Mouse (Mus musculus) heart, postnatal 0 days (tissue): ENCODE data around the gene Gm20696. TPM values are rescaled to one million over a fixed set of nuclear protein-coding genes. Genes with fewer than 3 reads are reported as not detected.

Source experiments
- ATAC-seq: fragments of 200-750 bp; cut with Nextera tagmentation; 2 replicates; pipeline ENCODE4 v1.8.0; 2017; ENCODE audit warnings: low read depth, moderate number of reproducible peaks, moderate library complexity; ENCODE audit not compliant: insufficient read depth
- DNase-seq: peaks from one replicate; pipeline ENCODE4 v3.0.0-alpha.2; 2016; ENCODE audit warnings: low spot score
- H3K27ac ChIP-seq: fragments of 300-500 bp; sonication (generic); 2 replicates; pipeline ENCODE4 v1.5.1; 2014; ENCODE audit warnings: low read depth, mild to moderate bottlenecking
- H3K27me3 ChIP-seq: fragments of 300-500 bp; sonication (generic); 2 replicates; pipeline ENCODE4 v1.6.1; 2014; ENCODE audit warnings: low read length, mixed read lengths; ENCODE audit not compliant: control insufficient read depth, insufficient read depth
- H3K36me3 ChIP-seq: fragments of 300-500 bp; sonication (generic); replicated peaks from 2 replicates; pipeline ENCODE4 v1.6.1; 2014; ENCODE audit warnings: low read length, mixed read lengths; ENCODE audit not compliant: control insufficient read depth, insufficient read depth
- H3K4me1 ChIP-seq: fragments of 300-500 bp; sonication (generic); 2 replicates; pipeline ENCODE4 v1.6.1; 2014; ENCODE audit warnings: antibody characterized with exemption; ENCODE audit not compliant: control insufficient read depth, insufficient read depth
- H3K4me2 ChIP-seq: fragments of 300-500 bp; sonication (generic); 2 replicates; pipeline ENCODE4 v1.6.1; 2014; ENCODE audit warnings: low read depth, mild to moderate bottlenecking, low read length, moderate library complexity
- H3K4me3 ChIP-seq: fragments of 300-500 bp; sonication (generic); 2 replicates; pipeline ENCODE4 v1.5.1; 2014; ENCODE audit warnings: low read depth, low read length
- H3K9ac ChIP-seq: fragments of 300-500 bp; sonication (generic); replicated peaks from 2 replicates; pipeline ENCODE4 v1.6.1; 2014; ENCODE audit warnings: low read depth, low read length, mixed read lengths
- H3K9me3 ChIP-seq: fragments of 300-500 bp; sonication (generic); replicated peaks from 2 replicates; pipeline ENCODE4 v1.6.1; 2016; ENCODE audit warnings: low read length; ENCODE audit not compliant: control insufficient read depth
- CTCF ChIP-seq: IDR thresholded peaks from 2 replicates; pipeline ENCODE4 v1.5.1; 2016; ENCODE audit warnings: antibody characterized with exemption, control low read depth, low read depth
- EP300 ChIP-seq: IDR thresholded peaks from 2 replicates; pipeline ENCODE4 v1.6.1; 2016; ENCODE audit warnings: antibody characterized with exemption, low read depth
- WGBS: fragments of 180-500 bp; shearing (Covaris S2); extraction: QIAGEN DNeasy Blood & Tissue Kit; methylation state at CpG from one replicate; pipeline ENCODE4 v1.1.7; 2014; 5-methylcytosine and 5-hydroxymethylcytosine counted together
- polyA plus RNA-seq: library from polyadenylated mRNA; unstranded; fragments of >200 nt; fragmentation: Nextera tagmentation; extraction: Ambion mirVana; gene quantifications from 2 replicates; pipeline ENCODE4 v1.2.1, GENCODE M21; 2015
- total RNA-seq: library from RNA; depleted of rRNA; stranded (reverse); fragments of >200 nt; gene quantifications from 2 replicates; pipeline ENCODE4 v1.2.3, GENCODE M21; 2014; ENCODE audit warnings: low replicate concordance

The Gm20696 gene
- total and polyA plus RNA-seq, 2 experiments from 2014 or later = 0.95 to 2.0 TPM

DNA sequence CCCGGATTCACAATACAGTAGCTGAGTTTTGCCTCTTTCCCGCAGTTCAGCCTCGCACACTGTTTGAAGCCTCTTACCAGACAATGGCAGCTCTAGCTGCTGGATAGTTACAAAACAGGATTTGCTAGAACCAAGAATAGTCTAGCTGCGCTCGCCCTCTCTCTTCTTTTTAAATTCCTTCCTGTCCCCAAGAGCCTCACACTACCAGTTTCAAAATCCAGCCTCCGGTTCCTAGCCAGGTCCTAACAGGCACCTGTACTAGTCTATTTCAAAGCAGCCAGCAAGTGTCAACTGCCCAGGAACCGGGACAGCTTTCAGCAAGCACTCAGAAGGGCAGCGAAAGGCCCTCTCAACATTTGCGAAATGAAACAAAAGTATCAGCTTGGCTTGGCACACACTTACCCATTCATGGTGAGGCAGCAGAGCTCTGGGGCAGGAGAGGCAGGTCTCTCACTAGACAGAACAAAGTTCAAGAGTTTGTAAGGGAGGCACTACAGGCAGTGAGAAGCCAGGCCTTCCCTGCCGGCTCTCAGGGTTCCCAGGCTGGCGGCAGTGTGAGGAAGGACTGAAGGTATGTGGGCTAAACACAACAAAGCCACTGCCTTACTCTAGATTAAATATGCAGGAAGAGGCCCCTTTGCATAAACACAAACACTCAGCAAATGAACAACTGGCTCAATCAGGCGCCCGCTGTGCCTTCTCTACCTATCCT lies 400.5 kb downstream of the Gm20696 start:
- peak overlapping the region; percentile 52 for H3K9ac ChIP-seq
- peak overlapping the region; percentile 81 for H3K27ac ChIP-seq
- H3K4me3 ChIP-seq = peak overlapping the region; percentile 28
- WGBS = 17% methylated on average over 13 of the region's 13 CpGs
- H3K36me3 ChIP-seq = no peaks in the 10 kb centered on the region
- ATAC-seq = peak; percentile 39; the same call in 1 of the 2 replicates
- no peaks in the 10 kb centered on the region for H3K27me3 ChIP-seq
- H3K4me1 ChIP-seq = peaks cover 40% of the 10 kb centered on the region
- TF ChIP-seq EP300 (no peak), CTCF (no peak)
- DNase-seq = peak; percentile 55
- H3K9me3 ChIP-seq = no peaks in the 10 kb centered on the region
- H3K4me2 ChIP-seq = peak overlapping the region; percentile 59

DNA sequence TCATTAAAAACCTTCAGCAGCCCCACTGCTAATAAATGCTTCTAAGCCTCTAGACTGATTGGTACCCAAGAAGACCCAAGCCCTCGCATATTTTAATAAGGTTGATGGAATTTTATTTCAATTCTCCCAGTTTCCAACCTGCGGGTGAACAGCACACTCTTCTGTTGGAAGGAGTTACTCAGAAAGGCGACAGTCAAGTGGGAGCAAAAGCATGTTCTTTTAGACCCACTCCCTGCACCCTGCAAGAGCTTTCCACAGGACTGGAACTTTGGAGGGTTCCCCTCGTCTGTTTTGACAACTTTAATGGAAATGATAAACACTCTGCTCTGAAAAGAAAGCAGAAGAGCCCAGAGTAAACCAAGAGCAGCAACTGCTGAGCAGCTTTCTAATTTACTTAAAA lies 401.4 kb downstream of the Gm20696 start:
- TF ChIP-seq EP300 = no peak
- TF ChIP-seq CTCF = no peak
- Histone ChIP-seq H3K27me3 (no peaks in the 10 kb centered on the region), H3K4me2 (peak overlapping the region; percentile 59; the same call in 1 of the 2 replicates), H3K9ac (peak overlapping the region; percentile 52; the same call in 1 of the 2 replicates), H3K36me3 (no peaks in the 10 kb centered on the region), H3K9me3 (no peaks in the 10 kb centered on the region), H3K4me3 (no peak overlapping the region), H3K27ac (no peak overlapping the region), H3K4me1 (peaks cover 45% of the 10 kb centered on the region)
- no peak for ATAC-seq
- 44% methylated on average over 4 of the region's 4 CpGs for WGBS
- DNase-seq = no peak

DNA sequence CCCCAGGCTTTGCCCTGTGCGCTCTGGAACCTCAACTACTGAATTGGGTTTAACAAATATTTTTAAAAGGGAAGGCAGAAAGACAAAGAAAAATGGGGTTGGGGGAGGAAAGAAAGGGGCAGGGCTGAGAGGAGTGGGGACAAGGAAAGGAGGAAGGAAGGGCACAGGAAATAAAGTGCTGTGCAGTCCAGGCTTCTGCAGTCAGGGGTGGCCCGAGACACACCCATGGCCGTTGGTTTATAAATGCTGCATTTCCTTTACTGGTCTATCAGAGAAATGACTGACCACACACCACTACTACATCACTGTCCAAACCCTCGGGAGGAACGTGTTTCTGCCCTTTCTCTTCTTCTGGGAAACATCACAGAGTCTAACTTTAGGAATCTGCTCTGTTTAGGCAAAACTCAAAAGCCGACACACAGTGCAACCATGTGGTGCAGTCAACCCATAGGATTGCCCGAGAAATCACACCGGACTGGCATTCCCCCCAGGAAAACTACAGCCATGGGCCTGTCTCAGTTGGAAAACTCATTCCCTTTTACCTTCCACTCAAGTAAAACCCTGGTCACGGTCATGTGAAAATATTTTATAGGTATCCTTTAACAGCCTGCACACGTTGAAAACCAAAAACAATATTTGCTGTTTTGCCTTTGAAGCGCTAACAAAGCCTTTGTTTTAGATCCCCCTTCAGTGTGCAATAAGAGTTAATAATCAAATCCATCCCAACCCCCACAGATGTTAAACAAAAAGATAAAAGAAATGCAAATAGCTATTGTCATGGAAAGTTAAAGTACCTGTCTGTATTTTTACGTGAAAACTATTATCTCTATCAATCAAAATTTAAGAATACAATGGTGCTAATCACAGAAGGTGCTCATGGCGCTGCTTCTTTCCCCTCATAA lies 402.2 kb downstream of the Gm20696 start:
- TF ChIP-seq CTCF = no peak
- TF ChIP-seq EP300 = no peak
- Histone ChIP-seq H3K9me3 (no peaks in the 10 kb centered on the region), H3K27ac (peak overlapping the region; percentile 28; the same call in 1 of the 2 replicates), H3K36me3 (no peaks in the 10 kb centered on the region), H3K4me3 (no peak overlapping the region), H3K4me1 (peaks cover 45% of the 10 kb centered on the region), H3K4me2 (peak overlapping the region; percentile 31), H3K9ac (no peak overlapping the region), H3K27me3 (no peaks in the 10 kb centered on the region)
- DNase-seq (no peak), ATAC-seq (no peak)
- WGBS = 58% methylated on average over 13 of the region's 13 CpGs

DNA sequence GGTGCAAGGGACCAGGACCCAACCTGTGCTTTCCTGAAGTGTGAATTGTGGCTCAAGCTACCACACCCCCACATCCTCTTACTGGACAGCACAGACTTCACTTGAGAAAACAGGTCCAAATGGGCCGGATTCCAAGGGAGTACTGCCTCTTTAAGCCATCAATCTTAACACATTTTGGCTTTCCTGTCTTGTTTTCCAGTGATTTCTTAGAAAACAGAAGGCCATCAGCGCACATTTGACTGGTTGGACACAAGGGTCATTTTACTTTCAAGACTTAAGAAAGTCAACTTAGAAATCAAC lies 402.8 kb downstream of the Gm20696 start:
- 48% methylated on average over 2 of the region's 2 CpGs for WGBS
- no peak overlapping the region for H3K4me3 ChIP-seq
- peak; percentile 24; the same call in 1 of the 2 replicates for ATAC-seq
- peak overlapping the region; percentile 31 for H3K4me2 ChIP-seq
- TF ChIP-seq EP300 = no peak
- no peak for TF ChIP-seq CTCF
- no peak for DNase-seq
- H3K9me3 ChIP-seq = no peaks in the 10 kb centered on the region
- peaks cover 45% of the 10 kb centered on the region for H3K4me1 ChIP-seq
- H3K27me3 ChIP-seq = no peaks in the 10 kb centered on the region
- H3K36me3 ChIP-seq = 0 out of 2 replicates have a peak, but pooled peaks cover 1% of the 10 kb centered on the region
- no peak overlapping the region for H3K9ac ChIP-seq
- no peak overlapping the region for H3K27ac ChIP-seq

DNA sequence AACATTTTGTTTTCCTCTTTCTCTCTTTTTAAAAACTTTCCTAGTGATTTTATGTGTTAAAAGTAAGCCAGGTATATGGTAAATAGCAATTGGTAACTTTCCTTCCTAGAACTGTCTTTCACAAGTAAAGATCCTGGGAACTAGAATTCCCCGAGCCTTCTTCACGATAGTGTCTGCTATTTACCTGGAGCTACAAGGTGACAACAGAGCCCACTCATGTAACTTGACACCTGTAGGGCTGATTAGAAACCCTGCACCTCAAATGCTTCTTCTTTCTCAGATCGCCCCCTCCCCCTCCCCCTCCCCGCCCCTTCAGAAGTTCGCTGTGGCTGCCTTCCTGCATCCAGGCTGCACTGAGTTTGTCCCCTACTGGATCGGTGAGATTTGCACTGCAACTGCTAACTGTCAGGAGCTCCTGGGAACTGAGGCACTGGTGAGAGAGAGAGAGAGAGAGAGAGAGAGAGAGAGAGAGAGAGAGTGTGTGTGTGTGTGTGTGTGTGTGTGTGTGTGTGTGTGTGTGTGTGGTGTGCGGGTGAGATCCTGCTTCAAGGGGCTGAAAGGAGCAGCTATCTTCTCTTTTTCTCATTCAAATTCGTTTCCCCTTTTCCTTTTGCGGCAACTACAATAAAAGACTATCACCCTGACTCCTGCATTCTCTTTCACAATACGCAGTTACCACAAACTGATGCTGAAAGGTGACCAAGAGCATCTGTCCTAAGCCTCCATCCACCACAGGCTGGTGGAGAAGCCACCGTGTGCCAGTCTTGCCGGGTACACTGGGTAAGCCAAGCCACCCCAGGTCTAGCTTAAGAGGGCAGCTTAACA lies 403.3 kb downstream of the Gm20696 start:
- WGBS = 35% methylated on average over 12 of the region's 12 CpGs
- Histone ChIP-seq H3K27ac (no peak overlapping the region), H3K4me2 (peak overlapping the region; percentile 31; the same call in 1 of the 2 replicates), H3K27me3 (no peaks in the 10 kb centered on the region), H3K4me1 (peaks cover 45% of the 10 kb centered on the region), H3K9ac (no peak overlapping the region), H3K36me3 (0 out of 2 replicates have a peak, but pooled peaks cover 4% of the 10 kb centered on the region), H3K4me3 (no peak overlapping the region), H3K9me3 (no peaks in the 10 kb centered on the region)
- ATAC-seq (no peak), DNase-seq (peak; percentile 8)
- TF ChIP-seq CTCF (no peak), EP300 (no peak)
